Mouse (Mus musculus) CH12.LX (cell line): ENCODE measurements around the gene Obp2b. TPM values are rescaled to one million over a fixed set of nuclear protein-coding genes. Genes with fewer than 3 reads are reported as not detected.
"Not testable (repeated sequence)": the region's sequence is repeated elsewhere in the genome, so short reads cannot be mapped to it uniquely, and the experiment has no call there.

Experiments
- DNase-seq: peaks from one replicate; pipeline ENCODE4 v3.0.0-alpha.2; 2013; ENCODE audit errors: extremely low read depth
- H3K27ac ChIP-seq: 2 replicates; pipeline ENCODE4 v1.5.1; 2012; ENCODE audit warnings: low read depth, mild to moderate bottlenecking, control low read depth, moderate library complexity; ENCODE audit not compliant: insufficient read depth
- H3K27me3 ChIP-seq: replicated peaks from 2 replicates; pipeline ENCODE3; 2012; ENCODE audit warnings: inconsistent platforms
- H3K36me3 ChIP-seq, 2 experiments: replicated peaks in 1 of 2; 2 replicates each; pipeline versions ENCODE3 to v1.6.1; 2012; ENCODE audit warnings: inconsistent platforms in 1 of 2, low read length in 1 of 2, mild to moderate bottlenecking in 1 of 2, mixed read lengths in 1 of 2, moderate library complexity in 1 of 2; ENCODE audit not compliant: control insufficient read depth in 1 of 2, insufficient read depth in 1 of 2
- H3K4me1 ChIP-seq, 2 experiments: 2 replicates each; pipeline ENCODE4 v1.6.1; 2012; ENCODE audit warnings: inconsistent platforms in 1 of 2, moderate library complexity in 1 of 2; ENCODE audit not compliant: insufficient read depth in 2 of 2, control insufficient read depth in 1 of 2
- H3K4me2 ChIP-seq: 2 replicates; pipeline ENCODE4 v1.6.1; 2012; ENCODE audit warnings: low read depth, mild to moderate bottlenecking, control low read depth; ENCODE audit not compliant: poor library complexity, insufficient read depth, severe bottlenecking
- H3K4me3 ChIP-seq, 3 experiments: fragments of 150-350 bp in 1 of 3; sonication (generic) in 1 of 3; replicated peaks in 1 of 3; 2 replicates each; pipeline versions ENCODE3 to v1.5.1; 2011 to 2012; ENCODE audit warnings: low read depth in 2 of 3, low read length in 2 of 3, mild to moderate bottlenecking in 2 of 3, moderate library complexity in 2 of 3, control low read depth in 1 of 3, improper control_type of control experiment in 1 of 3, inconsistent platforms in 1 of 3, mixed read lengths in 1 of 3; ENCODE audit not compliant: poor library complexity in 1 of 3
- H3K79me2 ChIP-seq: replicated peaks from 2 replicates; pipeline ENCODE4 v1.6.1; 2012; ENCODE audit warnings: mild to moderate bottlenecking, moderate library complexity; ENCODE audit not compliant: control insufficient read depth, poor library complexity, insufficient read depth, severe bottlenecking; ENCODE audit errors: extremely low read depth
- H3K9ac ChIP-seq: 2 replicates; pipeline ENCODE4 v1.6.1; 2012; ENCODE audit warnings: low read depth, mild to moderate bottlenecking, control low read depth, moderate library complexity; ENCODE audit not compliant: insufficient read depth
- H3K9me3 ChIP-seq: replicated peaks from 2 replicates; pipeline ENCODE3; 2012; ENCODE audit warnings: low read length, inconsistent platforms, mixed read lengths
- BHLHE40 ChIP-seq: IDR thresholded peaks from 2 replicates; pipeline ENCODE4 v1.6.1; 2011; ENCODE audit warnings: mild to moderate bottlenecking, low read depth, low read length, improper control_type of control experiment
- CHD2 ChIP-seq: IDR thresholded peaks from 2 replicates; pipeline ENCODE4 v1.6.1; 2011; ENCODE audit warnings: low read length, improper control_type of control experiment
- E2F4 ChIP-seq: IDR thresholded peaks from 2 replicates; pipeline ENCODE4 v1.6.1; 2011; ENCODE audit warnings: low read depth, low read length, improper control_type of control experiment; ENCODE audit not compliant: insufficient replicate concordance
- ELF1 ChIP-seq: IDR thresholded peaks from 2 replicates; pipeline ENCODE4 v1.6.1; 2014; ENCODE audit warnings: low read depth, mild to moderate bottlenecking, inconsistent platforms, low read length, improper control_type of control experiment
- EP300 ChIP-seq: IDR thresholded peaks from 2 replicates; pipeline ENCODE4 v1.6.1; 2011; ENCODE audit warnings: low read length, improper control_type of control experiment
- HCFC1 ChIP-seq: IDR thresholded peaks from 2 replicates; pipeline ENCODE4 v1.6.1; 2012; ENCODE audit warnings: low read depth, mild to moderate bottlenecking, inconsistent platforms, low read length, improper control_type of control experiment
- MAFK ChIP-seq: IDR thresholded peaks from 2 replicates; pipeline ENCODE4 v1.6.1; 2011; ENCODE audit warnings: low read length, improper control_type of control experiment; ENCODE audit not compliant: insufficient replicate concordance
- MEF2A ChIP-seq: IDR thresholded peaks from 2 replicates; pipeline ENCODE4 v1.6.1; 2014; ENCODE audit warnings: low read depth, mild to moderate bottlenecking, inconsistent platforms, low read length, improper control_type of control experiment, borderline replicate concordance
- NRF1 ChIP-seq: IDR thresholded peaks from 2 replicates; pipeline ENCODE4 v1.6.1; 2014; ENCODE audit warnings: low read depth, mild to moderate bottlenecking, inconsistent platforms, low read length, improper control_type of control experiment, moderate library complexity
- SMC3 ChIP-seq: IDR thresholded peaks from 2 replicates; pipeline ENCODE4 v1.6.1; 2011; ENCODE audit warnings: low read depth, low read length, improper control_type of control experiment
- TBP ChIP-seq: conservative IDR thresholded peaks from 2 replicates; pipeline ENCODE4 v1.6.1; 2011; ENCODE audit warnings: low read depth, low read length, improper control_type of control experiment
- USF2 ChIP-seq: conservative IDR thresholded peaks from 2 replicates; pipeline ENCODE4 v1.6.1; 2011; ENCODE audit warnings: low read depth, low read length, improper control_type of control experiment
- ZMIZ1 ChIP-seq: IDR thresholded peaks from 2 replicates; pipeline ENCODE4 v1.6.1; 2012; ENCODE audit warnings: low read depth, mild to moderate bottlenecking, inconsistent platforms, low read length, improper control_type of control experiment
- dilution Hi-C: fragments of 300-500 bp; cut with MboI; formaldehyde crosslinking; loops from 2 replicates; pipeline ENCODE4 v1.14.3; 2020; ENCODE audit warnings: low sequenced_read_pairs; ENCODE audit not compliant: extremely low pct_unique_long_range_greater_than_20kb, extremely low pct_ligation_motif_present
- in situ Hi-C: fragments of 300-500 bp; cut with MboI; formaldehyde crosslinking; loops from 3 replicates; pipeline ENCODE4 v1.14.3; 2019; ENCODE audit warnings: low sequenced_read_pairs, low pct_ligation_motif_present, low pct_unique_long_range_greater_than_20kb, mixed read lengths
- polyA plus RNA-seq: library from polyadenylated mRNA; unstranded; fragments of >175 nt; gene quantifications from 2 replicates; pipeline ENCODE4 v1.2.1, GENCODE M21; 2012; ENCODE audit warnings: low read depth; ENCODE audit not compliant: insufficient read length
- total RNA-seq, 2 experiments: library from RNA; depleted of rRNA; stranded (reverse); fragments of 300-350 nt in 1 of 2; fragments of >200 nt in 1 of 2; gene quantifications; 2 replicates each; pipeline ENCODE4 v1.2.3; 2012 to 2014

Gene Obp2b
- total and polyA plus RNA-seq, 3 experiments = not detected

- no peak for TF ChIP-seq BHLHE40
These were observed 42.2 kb upstream of the Obp2b start (continued) for GRCm38 (mm10) chr2:25694605-25695004.

- no peak for TF ChIP-seq SMC3
- TF ChIP-seq HCFC1 = no peak
- no peak for TF ChIP-seq MEF2A
- no peak for TF ChIP-seq NRF1
- no peak for TF ChIP-seq CHD2
- TF ChIP-seq E2F4 = no peak
- no peak for TF ChIP-seq EP300
- no peak overlapping the region for H3K4me2 ChIP-seq
- peaks cover 5 to 36% of the 10 kb centered on the region in 2 experiments; a peak in 2 of 4 replicates for H3K4me1 ChIP-seq
- DNase-seq = no peak
- H3K79me2 ChIP-seq = no peaks in the 10 kb centered on the region
- dilution Hi-C loops = no loop called here
- no peak overlapping the region for H3K9ac ChIP-seq
- H3K4me3 ChIP-seq = no peak overlapping the region
- in situ Hi-C loops = no loop called here
- no peaks in the 10 kb centered on the region for H3K36me3 ChIP-seq
- H3K27me3 ChIP-seq = peaks cover 2% of the 10 kb centered on the region
- no peaks in the 10 kb centered on the region for H3K9me3 ChIP-seq
- no peak overlapping the region for H3K27ac ChIP-seq
These were observed 39.9 kb upstream of the Obp2b start for GRCm38 (mm10) chr2:25696951-25697350.

- Histone ChIP-seq H3K4me2 (no peak overlapping the region), H3K4me3 (no peak overlapping the region), H3K4me1 (peaks cover 5 to 36% of the 10 kb centered on the region in 2 experiments; a peak in 2 of 4 replicates), H3K27me3 (peaks cover 10% of the 10 kb centered on the region), H3K27ac (no peak overlapping the region), H3K36me3 (no peaks in the 10 kb centered on the region), H3K9me3 (no peaks in the 10 kb centered on the region), H3K79me2 (no peaks in the 10 kb centered on the region), H3K9ac (no peak overlapping the region)
- in situ Hi-C loops = no loop called here
- dilution Hi-C loops = no loop called here
- no peak for DNase-seq
- TF ChIP-seq USF2 (no peak), SMC3 (no peak), ZMIZ1 (no peak), TBP (no peak), MAFK (no peak), ELF1 (no peak)
These were observed 38.1 kb upstream of the Obp2b start for GRCm38 (mm10) chr2:25698696-25699095.

GRCm38 (mm10) chr2:25699743-25700142 is 37.1 kb upstream of the Obp2b start, which contains the start of gene Obp2a:
Gene Obp2a (plus strand): TSS chr2:25700043.
- in situ Hi-C loops, dilution Hi-C loops, H3K36me3 ChIP-seq, H3K27ac ChIP-seq, H3K9me3 ChIP-seq, H3K4me3 ChIP-seq, H3K79me2 ChIP-seq, H3K4me2 ChIP-seq, H3K9ac ChIP-seq, DNase-seq: not testable (repeated sequence)
- H3K4me1 ChIP-seq = peaks cover 5 to 36% of the 10 kb centered on the region in 2 experiments; a peak in 2 of 4 replicates
- H3K27me3 ChIP-seq = peaks cover 17% of the 10 kb centered on the region
